Mouse (Mus musculus) embryonic fibroblast, embryonic 13.5 days (primary cell): Measurements from ENCODE around the gene Fto.

Source experiments
- CTCF ChIP-seq: IDR thresholded peaks from 2 replicates; pipeline ENCODE4 v1.5.1; 2011; ENCODE audit warnings: mild to moderate bottlenecking, control low read depth, low read length, moderate library complexity, borderline replicate concordance; ENCODE audit not compliant: insufficient read depth
- POLR2A ChIP-seq: IDR thresholded peaks from 2 replicates; pipeline ENCODE4 v1.6.1; 2011; ENCODE audit warnings: low read depth, mild to moderate bottlenecking, control low read depth, low read length, moderate library complexity

GRCm38 (mm10) chr8:91494501-91495259 lies 181.4 kb downstream of the Fto start:
- TF ChIP-seq CTCF (no peak), POLR2A (no peak)
